Mouse (Mus musculus) heart, postnatal 14 days (tissue): ENCODE measurements at regions not wholly inside any gene's neighbourhood (a gene's known extent, or its start where the extent isn't known, plus 50 kb on each side); places are given as distances from the start of the nearest gene placed in this dataset.
A peak's percentile ranks its signal among the peaks of the same experiment; 100 is the strongest.

Source experiments
- DNase-seq, 2 experiments: peaks; one replicate each; pipeline ENCODE4 v3.0.0; 2021 to 2022
- intact Hi-C: fragments of 180-260 bp; cut with DNase I; formaldehyde crosslinking; loops from one replicate; pipeline ENCODE4 v1.15.1; 2025

- no peak for DNase-seq
- intact Hi-C loops: no loop called here
Observed at GRCm38 (mm10) chr7:73643306-73643992, 96.7 kb upstream of the Fam174b start.

DNA sequence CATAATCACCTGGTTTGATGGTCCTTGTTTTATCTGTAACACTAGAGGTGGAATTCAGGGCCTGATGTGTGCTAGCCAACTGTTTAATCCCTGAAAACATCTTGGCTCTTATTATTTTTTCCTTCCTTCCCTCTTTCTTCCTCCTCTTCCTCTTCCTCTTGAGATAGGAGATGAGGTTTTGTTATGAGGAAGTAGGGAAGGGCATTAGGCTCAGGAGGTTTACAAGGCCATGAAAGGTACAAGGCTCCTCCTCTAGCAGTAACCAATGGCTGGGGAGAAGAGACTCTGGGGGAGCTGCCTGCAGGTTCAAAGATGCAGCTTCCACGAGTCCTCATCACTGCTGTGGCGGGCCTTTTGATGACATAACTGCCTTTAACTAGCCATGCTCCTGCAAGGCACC lies 98.6 kb upstream of the Chd2 start:
- no peak for DNase-seq
- intact Hi-C loops: no loop called here

DNA sequence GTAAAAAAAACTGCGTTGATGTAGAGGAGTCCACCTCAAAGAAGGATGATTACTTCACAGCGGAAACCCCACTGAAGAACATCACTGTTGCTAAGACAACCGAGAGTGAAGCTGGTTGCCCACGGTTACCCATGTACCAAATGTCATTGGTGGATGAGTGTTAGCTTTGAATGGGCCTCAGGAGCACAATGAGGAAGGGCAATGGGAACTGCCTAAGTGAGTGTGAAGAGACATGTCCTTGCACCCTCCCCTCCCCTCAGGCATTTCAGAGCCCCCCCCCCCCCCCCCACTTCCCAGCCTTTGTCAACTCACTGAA lies 96.1 kb upstream of the Chd2 start:
- DNase-seq: no peak
- intact Hi-C loops: loop anchor here (10.0 kb wide), 1 partner anchor 903 kb away; no protein-coding TSS in a partner anchor

GRCm38 (mm10) chr7:73637101-73637809 lies 95.6 kb upstream of the Chd2 start:
- no peak for DNase-seq
- intact Hi-C loops: loop anchor here (10.0 kb wide), 1 partner anchor 902 kb away; no protein-coding TSS in a partner anchor

DNA sequence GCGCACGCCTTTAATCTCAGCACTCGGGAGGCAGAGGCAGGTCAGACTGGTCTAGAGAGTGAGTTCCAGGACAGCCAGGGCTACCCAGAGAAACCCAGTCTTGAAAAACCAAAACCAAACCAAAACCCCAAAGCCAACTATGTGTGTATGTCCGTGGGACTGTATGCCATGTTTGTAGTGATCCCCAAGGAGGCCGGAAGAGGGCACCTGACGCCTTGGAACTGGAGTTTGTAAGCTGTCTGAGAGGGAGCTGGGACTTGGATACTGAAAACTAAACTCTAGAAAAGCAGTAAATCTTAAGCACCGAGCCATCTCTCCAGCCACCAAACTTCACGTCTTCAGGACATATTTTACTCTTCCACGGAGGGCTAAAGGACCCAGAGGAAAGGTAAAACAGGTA lies 93.8 kb upstream of the Chd2 start:
- no peak for DNase-seq
- intact Hi-C loops: loop anchor here (10.0 kb wide), 1 partner anchor 901 kb away; no protein-coding TSS in a partner anchor

DNA sequence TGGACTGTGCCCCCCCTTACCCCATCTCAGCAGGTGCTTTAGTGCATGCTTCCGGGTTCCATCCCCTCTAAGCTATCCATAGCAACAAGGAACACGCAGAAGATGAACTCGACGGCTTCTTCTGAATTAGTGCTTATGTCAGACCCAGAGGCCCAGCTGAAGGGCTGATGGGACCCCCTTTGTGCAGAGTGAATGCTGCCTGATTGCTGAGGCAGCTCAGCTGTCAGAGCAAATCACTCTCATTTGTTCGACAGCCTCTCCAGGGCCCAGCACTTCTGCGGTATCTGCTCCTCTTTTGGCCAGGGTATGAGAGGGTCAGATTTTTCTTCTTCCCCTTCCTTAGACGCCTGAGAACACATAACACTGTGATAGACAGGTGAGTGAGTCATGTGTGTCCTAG lies 89.2 kb upstream of the Chd2 start:
- intact Hi-C loops: loop anchor here (10.0 kb wide), 1 partner anchor 896 kb away; no protein-coding TSS in a partner anchor
- no peak for DNase-seq

DNA sequence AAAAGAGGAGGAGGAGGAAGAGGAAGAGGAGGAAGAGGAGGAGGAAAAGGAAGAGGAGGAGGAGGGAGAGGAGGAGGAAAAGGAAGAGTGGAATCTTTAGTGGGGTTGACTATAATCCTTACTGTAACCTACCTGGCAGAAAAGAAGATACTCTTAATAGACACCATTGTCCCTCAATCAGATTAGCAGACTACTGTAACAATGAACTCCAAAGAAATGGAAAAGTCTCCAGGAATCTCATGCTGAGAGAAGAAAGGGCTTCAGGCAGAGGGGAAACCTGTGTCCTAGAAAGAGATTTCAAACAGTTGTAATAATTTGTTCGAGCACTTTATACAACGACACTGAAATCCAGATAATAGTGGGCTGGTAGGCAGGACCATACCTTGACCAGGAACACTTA lies 87.6 kb upstream of the Chd2 start:
- intact Hi-C loops: loop anchor here (2.0 to 5.0 kb wide), 3 partner anchors 104 to 207 kb away; no protein-coding TSS in a partner anchor
- DNase-seq: no peak

GRCm38 (mm10) chr7:73628071-73628470 lies 86.4 kb upstream of the Chd2 start:
- DNase-seq: peak; percentile 48 to 75
- intact Hi-C loops: loop anchor here (2.0 to 5.0 kb wide), 3 partner anchors 103 to 206 kb away; no protein-coding TSS in a partner anchor

GRCm38 (mm10) chr7:73626291-73626690 lies 84.7 kb upstream of the Chd2 start:
- no peak for DNase-seq
- intact Hi-C loops: loop anchor here (5.0 kb wide), 2 partner anchors 189 to 204 kb away; no protein-coding TSS in a partner anchor

DNA sequence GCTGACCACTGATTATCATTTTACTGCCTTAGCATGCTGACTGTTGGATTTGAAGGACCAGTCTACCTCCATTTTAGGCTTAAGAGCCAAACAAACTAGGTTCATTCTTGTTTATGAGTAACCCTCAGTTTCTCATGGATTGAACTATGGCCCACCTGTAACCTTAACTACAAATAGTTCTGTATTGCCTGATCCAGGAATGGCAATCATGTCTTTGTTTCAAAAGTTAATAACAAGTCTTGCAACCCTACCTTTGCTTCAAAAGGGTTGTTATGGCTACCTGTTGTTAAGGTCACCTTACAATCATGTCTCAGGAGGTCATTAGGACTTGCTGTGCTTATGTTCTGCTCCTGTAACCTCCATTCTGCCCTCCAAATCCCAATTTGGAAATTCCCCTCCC lies 84.0 kb upstream of the Chd2 start:
- no peak for DNase-seq
- intact Hi-C loops: loop anchor here (5.0 kb wide), 2 partner anchors 188 to 203 kb away; no protein-coding TSS in a partner anchor

- intact Hi-C loops: loop anchor here (5.0 kb wide), 2 partner anchors 188 to 203 kb away; no protein-coding TSS in a partner anchor
- DNase-seq: no peak
Observed at GRCm38 (mm10) chr7:73624992-73625391, 83.4 kb upstream of the Chd2 start.

GRCm38 (mm10) chr7:73624093-73624600 lies 82.5 kb upstream of the Chd2 start:
- intact Hi-C loops: no loop called here
- DNase-seq: no peak

DNA sequence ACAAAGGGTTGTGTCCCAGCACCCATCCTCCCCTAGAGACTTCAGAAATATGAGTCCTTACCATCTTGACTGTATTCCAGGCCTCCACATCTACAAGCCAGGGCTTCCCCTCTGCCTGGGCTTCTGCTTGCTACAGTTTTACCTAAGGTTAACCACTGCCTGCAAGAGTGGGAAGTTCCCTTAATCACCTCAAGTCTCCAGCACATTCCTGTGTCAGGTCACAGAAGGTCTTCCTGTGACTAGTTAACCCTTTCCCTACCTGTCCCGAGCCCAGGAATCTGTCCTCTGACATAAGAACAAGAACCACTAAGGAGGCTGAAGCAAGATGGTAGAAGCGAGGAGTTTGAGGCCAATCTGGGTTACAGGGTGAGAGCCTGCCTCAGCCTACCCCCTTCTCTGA lies 80.8 kb upstream of the Chd2 start:
- DNase-seq: no peak
- intact Hi-C loops: no loop called here

- intact Hi-C loops: no loop called here
- no peak for DNase-seq
Observed at GRCm38 (mm10) chr7:73620341-73620740, 78.7 kb upstream of the Chd2 start.

DNA sequence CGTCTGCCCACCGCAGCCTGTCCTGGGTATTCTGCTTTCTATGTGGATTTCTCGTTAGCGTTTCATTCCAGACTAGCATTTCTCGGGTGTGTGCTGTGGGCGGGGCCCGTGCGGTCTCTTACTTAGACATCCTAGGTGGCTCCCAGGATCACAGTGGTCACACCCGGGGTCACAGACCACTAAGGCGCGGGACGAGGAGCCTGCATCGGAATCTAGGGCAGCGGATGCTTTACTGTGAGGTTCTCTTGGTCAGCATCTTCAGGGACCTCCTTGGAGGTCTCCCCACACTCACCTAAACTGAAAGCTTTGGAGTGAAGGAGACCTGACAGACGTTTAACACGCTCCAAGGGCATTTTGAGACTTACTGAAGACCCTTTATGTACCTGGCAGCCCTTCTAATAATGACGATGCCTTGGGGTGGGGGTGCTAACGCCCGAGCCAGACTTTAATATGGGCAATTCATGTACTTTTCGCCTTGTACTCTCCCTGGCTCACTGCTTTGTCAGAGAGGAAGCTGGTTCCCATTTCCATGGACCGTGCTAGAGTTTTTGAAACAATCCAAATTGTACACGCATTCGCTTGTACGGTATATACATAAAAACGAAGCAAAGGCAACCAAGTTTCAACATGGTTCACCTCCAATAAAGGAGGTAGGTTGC lies 77.3 kb upstream of the Chd2 start:
- intact Hi-C loops: loop anchor here (1.0 kb wide), 4 partner anchors 24 to 95 kb away; no protein-coding TSS in a partner anchor
- no peak for DNase-seq

DNA sequence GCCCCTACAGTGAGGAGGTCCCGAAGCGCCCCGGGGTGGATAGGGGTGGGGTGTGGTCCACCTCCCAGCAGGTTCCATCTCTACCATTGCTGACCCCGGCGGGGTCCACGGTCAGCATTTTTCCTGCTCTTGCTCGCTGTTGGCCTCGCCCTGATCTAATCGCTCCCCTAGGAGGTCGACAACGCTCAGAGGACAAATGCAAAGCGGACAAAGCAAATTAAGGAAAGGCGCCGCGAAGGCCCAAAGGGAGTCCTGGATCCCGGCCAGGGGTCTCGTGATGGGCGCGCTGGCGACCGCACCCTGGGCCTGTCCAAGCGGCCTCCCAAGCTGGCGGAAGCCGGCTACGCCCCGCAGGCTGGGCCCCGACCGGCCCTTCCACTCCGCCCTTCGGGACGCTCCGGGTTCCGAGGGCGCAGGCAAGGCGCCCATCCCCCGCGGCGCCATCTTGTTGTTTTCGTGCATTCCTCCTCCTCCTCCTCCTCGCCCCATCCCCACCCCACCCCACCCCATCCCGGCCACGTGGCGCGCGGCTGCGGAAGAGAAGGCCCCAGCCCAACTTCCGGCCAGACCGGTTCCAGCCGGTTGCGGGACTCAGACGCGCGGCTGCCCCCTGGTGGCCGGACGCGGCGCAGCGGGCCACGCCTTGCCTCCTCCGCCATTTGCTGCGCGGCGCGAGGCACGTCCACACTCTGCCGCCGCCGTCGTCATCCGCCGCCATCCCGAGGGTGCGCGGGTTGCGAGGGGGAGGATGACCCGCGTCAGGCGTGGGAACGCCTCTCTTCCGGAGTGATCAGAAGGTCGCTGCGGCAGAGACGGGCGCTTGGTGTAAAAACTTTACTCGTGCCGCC lies 76.5 kb upstream of the Chd2 start:
- DNase-seq: peak; percentile 100
- intact Hi-C loops: loop anchor here (1.0 kb wide), 6 partner anchors 11 to 94 kb away; partner anchors contain the start of gene Chd2

- DNase-seq: peak; percentile 56 to 58
- intact Hi-C loops: loop anchor here (1.0 kb wide), 2 partner anchors 10 to 76 kb away; partner anchors contain the start of gene Chd2
Observed at GRCm38 (mm10) chr7:73616971-73617906, 75.6 kb upstream of the Chd2 start.

GRCm38 (mm10) chr7:73616015-73616414 lies 74.4 kb upstream of the Chd2 start:
- DNase-seq: no peak
- intact Hi-C loops: no loop called here
